Mouse (Mus musculus) common myeloid progenitor, adult 5-6 weeks (primary cell): ENCODE data around the gene Lpin3. TPM values are rescaled to one million over a fixed set of nuclear protein-coding genes. Genes with fewer than 3 reads are reported as not detected.
A peak's percentile ranks its signal among the peaks of the same experiment; 100 is the strongest.

ENCODE experiments used
- ATAC-seq: replicated peaks from 2 replicates; pipeline ENCODE4 v1.8.0; 2016; ENCODE audit warnings: low read depth, mild to moderate bottlenecking, moderate TSS enrichment, inconsistent platforms; ENCODE audit not compliant: poor library complexity, severe bottlenecking
- total RNA-seq: library from RNA; stranded (forward); fragments of 200-1000, 187-1606 nt; gene quantifications from 2 replicates; pipeline ENCODE4 v1.2.3, GENCODE M21; 2017

Gene Lpin3
- total RNA-seq: not detected in 2 replicates

GRCm38 (mm10) chr2:160880453-160881195, at the start of gene Lpin3:
Lpin3 (plus strand) TSS chr2:160880670.
- ATAC-seq: no peak

DNA sequence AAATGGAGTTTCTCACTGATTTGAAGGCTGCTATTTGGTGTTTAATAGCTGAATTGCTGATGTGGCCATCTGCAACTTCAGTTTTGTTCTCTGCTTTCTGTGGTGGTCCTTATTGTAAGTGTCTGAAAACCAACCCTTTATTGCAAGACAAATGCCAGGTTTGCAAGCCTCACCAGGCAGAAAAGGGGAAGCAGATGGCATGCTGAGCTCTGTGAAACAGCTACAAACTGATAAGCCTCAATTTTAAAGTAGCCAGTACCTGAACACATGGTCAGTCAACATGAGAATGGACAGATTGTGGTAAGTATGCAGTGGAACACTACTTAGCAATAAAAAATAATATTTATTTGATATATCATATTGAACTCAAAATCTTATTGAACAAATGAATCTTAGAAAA, 39.6 kb upstream of the Lpin3 start:
- no peak for ATAC-seq

- no peak for ATAC-seq
Measured at GRCm38 (mm10) chr2:160847664-160848063, 32.8 kb upstream of the Lpin3 start.

DNA sequence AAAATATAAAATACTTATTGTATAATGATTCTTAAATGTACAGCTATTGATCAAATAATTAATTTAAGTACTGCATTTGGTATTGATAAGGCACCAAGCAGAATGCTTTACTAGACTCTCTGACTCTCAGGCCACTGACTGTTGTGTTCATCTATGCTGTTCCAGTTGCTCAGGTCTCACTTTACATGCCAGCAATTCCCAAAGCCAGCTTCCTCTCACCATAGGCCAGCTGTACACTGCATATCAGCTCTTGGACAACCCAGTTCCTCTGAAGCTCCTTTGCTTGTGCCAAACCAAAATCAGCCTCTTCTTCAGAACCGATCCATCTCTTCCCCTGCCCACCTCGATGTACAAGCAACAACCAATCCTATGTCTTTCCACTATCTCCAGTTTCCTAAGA, 32.3 kb upstream of the Lpin3 start:
- no peak for ATAC-seq

DNA sequence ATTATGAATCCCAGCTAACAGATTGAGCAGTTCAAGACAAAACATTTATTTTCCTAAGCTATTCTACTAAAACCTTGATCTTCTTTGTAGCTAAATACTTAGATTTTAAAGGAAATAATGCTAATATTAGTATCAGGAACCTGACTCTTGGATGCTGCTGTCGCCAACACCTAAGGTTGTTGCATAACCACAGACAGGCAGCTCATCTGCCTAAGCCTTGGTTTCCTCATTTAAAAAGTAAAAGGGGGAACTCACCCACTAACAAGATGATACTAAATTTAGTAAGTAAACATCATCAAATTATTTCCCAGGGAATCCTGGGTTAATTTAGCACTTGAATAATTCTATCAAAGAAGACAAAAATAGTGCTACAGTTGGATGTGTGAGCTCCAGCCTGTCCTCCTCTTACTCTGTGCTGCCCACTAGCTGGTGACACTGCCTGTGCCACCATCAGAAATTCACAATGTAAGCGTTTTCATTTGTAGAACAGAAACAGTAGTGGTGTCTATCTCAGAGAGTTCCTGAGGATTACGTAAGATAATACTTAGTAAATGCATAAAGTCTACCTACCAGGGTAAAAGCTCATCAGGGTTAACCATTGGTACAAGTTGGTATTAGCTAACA, 30.7 kb upstream of the Lpin3 start:
- ATAC-seq: 0 out of 2 replicates have a peak, but pooled peaks have one; percentile 47

- ATAC-seq: no peak
Measured at GRCm38 (mm10) chr2:160850360-160850759, 30.1 kb upstream of the Lpin3 start.

GRCm38 (mm10) chr2:160854687-160855086, 25.8 kb upstream of the Lpin3 start:
- no peak for ATAC-seq

DNA sequence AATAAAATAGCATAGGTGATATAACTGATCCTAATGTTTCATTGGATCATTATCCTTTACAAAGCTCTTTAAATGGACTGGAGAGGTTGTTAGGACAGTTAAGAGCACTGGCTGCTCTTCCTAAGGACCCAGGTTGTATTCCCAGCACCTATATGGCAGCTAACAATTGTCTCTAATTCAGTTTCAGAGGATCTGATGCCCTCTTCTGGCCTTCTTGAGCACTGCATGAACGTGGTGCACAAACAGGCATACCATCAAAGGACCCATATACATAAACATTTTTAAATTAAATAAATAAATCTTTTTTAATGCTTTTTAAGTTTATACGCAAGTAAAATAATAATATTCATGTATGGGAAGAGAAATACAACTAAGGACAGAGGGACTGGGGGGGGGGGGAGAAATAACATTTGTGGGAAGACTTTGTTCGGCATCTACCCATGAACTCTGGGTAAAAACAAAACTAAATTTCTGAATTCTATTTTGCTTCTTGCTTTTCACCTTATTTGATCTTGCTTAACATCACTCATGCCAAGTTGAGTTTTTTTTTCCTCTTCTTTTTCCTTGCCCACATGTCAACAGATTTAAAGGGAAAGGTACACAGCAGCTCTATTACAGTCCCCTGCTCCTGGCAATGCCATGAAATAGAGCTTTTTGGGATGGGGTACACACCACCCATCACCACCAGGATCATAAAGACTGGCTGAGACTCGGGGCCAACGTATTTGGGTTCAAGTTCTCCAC, 23.9 kb upstream of the Lpin3 start:
- no peak for ATAC-seq

GRCm38 (mm10) chr2:160860363-160860762, 20.1 kb upstream of the Lpin3 start:
- ATAC-seq: peak; percentile 97

GRCm38 (mm10) chr2:160864112-160864511, 16.4 kb upstream of the Lpin3 start:
- ATAC-seq: peak; percentile 62

- ATAC-seq: no peak
Measured at GRCm38 (mm10) chr2:160865266-160865665, 15.2 kb upstream of the Lpin3 start.

GRCm38 (mm10) chr2:160869446-160869845, 11.0 kb upstream of the Lpin3 start:
- no peak for ATAC-seq

DNA sequence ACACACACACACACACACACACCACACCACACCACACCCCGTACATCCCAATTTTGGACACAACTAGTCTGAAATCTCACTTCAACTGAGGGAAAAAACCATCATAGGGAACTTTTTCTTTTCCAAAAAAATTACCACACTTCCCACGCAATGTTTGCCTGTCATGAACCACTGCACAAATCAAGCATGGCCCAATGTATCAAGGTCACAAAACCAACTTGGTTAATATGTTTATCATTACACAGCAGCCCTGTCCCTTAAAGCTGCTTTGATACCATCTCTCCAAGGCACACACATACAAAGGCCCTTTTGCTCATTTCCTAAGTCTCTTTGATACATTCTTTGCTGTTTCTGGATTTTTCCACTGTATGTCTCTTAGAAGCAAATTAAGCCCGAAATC, 9.2 kb upstream of the Lpin3 start:
- ATAC-seq: no peak

GRCm38 (mm10) chr2:160872395-160872794, 8.1 kb upstream of the Lpin3 start:
- peak; percentile 57 for ATAC-seq

GRCm38 (mm10) chr2:160872890-160873382, 7.5 kb upstream of the Lpin3 start, which contains the start of gene Zhx3:
Zhx3 (minus strand) TSS chr2:160872998.
- ATAC-seq: peak; percentile 87

GRCm38 (mm10) chr2:160874231-160874877, 6.1 kb upstream of the Lpin3 start:
- ATAC-seq: no peak

DNA sequence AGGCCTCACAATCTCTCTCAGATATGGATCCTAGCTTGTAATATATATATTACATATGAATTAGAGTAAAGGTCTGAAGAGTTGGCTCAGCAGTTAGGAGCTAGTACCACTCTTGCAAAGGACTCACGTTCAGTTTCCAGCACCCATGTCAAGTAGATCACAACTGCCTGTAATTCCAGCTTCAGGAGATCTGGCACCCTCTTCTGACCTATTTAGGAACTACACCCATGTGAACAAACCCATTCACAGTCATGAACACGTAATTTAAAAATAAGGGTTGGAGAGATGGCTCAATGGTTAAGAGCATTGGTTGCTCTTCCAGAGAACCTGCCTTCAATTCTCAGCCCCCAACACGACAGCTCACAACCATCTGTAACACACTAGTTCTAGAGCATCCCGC, 4.4 kb upstream of the Lpin3 start:
- no peak for ATAC-seq

DNA sequence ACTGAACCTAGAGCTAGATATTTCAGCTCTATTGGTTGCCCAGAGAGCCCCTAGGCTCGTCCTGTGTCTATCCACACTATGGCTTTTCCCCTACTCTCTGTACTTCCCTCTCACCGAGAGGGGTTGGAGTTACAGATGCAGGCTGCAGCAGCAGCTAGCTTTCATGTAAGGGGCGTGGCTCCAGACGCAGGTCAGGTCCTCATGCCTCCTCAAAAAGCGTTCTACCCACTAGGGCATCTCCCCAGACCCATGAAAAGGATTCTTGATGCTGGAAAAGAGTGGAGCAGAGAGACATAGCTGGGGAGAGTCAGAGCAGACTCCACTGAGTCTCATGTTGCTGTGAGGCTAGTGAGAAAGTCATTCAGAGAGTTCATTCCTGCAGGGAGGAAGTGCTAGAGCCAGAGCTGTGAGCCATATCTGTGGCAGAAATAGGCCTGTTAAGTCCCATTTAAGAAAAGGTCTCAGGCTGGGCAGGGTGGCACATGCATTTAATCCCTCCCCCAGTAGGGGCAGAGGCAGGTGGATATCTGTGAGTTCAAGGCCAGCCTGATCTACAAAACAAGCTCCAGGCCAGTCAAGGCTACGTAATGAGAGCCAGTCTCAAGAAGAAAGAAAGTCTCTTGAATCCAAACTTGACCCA, 1.1 kb downstream of the Lpin3 start:
- ATAC-seq: 0 out of 2 replicates have a peak, but pooled peaks have one; percentile 31

DNA sequence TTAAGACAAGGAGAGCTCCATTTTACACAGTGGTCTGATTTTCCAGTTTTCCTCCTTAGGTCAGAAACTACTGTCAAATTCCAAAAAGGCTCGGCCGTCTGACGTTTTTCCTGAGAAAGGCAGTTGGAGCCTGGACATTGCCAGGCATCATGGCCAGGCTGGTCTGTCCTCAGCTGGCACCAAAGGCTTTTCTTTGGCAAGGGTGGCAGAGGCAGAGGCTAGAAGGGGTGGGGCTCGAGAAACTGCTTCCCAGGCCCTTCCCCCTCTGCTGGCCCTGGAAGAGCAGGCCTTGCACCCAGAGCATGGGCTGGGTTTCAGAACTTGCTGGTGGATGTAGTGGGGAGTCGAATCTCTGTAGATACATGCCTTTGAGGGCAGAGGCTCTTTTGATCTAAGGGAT, 2.0 kb downstream of the Lpin3 start:
- no peak for ATAC-seq

- no peak for ATAC-seq
Measured at GRCm38 (mm10) chr2:160883912-160884311, 3.4 kb downstream of the Lpin3 start.
